Comparison of ENCODE assay signal across 1 mouse cellular context in the genomic region with DNA sequence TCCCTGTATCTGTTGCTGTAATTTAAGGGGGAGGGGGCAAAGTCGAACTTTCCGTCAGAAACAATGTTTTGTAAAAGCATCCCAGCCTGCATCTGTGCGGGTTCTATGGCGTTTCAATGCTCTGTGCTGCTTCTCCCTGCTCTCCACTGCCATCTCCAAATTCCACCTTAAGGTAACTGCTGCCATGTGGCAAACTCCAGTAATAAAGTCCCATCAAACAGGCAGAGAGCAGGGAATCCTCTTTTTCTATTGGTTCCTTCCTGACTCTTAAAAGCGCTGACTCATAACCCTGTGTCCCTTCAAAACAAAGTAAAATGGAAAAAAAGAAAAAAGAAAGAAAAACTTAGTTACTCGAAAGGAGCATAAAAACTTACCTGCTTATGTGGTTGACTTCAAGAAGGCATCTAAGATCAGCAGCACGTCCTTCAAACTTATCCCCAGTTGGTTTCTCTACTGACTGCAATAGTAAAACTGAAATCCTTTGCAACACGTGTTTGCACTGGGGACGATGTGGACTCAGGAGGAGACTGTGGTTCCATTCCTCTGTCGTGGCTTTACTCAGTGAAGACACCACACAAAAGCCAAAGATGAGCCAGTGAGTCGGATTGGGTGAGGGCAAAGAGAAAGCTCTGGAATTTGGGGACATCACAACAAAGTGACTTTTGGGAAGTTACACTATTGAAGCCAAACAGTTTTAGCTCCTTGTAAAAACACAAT.
TF ChIP-seq lines count a peak whose summit lies in the region.

No protein-coding gene starts in this region.

TF ChIP-seq in CH12.LX, 34 proteins besides CTCF, POLR2A, EP300 and RAD21 (continued from another document):
- peak; percentile 77; the same call in 1 of the 2 replicates for TF ChIP-seq MYC (IDR thresholded peaks at IDR 0.05; ENCODE audit: low read depth, low read length)
- no peak for TF ChIP-seq RCOR1 (conservative IDR thresholded peaks at IDR 0.05; ENCODE audit: low read depth, low read length)
- peak; percentile 80 for TF ChIP-seq MAFK (IDR thresholded peaks at IDR 0.05; ENCODE audit: insufficient replicate concordance, low read length)
- TF ChIP-seq SIN3A (IDR thresholded peaks at IDR 0.05; ENCODE audit: low read length): no peak; the same call in 1 of the 2 replicates
- TF ChIP-seq ELF1 (IDR thresholded peaks at IDR 0.05; ENCODE audit: low read depth, low read length): no peak; the same call in 1 of the 2 replicates
- TF ChIP-seq TCF12 (IDR thresholded peaks at IDR 0.05; ENCODE audit: low read depth, low read length): peak; percentile 24; the same call in 1 of the 2 replicates
- no peak for TF ChIP-seq POLR2AphosphoS2 (IDR thresholded peaks at IDR 0.05; ENCODE audit: low read depth, low read length)
- no peak for TF ChIP-seq KAT2A (IDR thresholded peaks at IDR 0.05; ENCODE audit: insufficient replicate concordance, low read length)
- no peak for TF ChIP-seq PAX5 (IDR thresholded peaks at IDR 0.05; ENCODE audit: low read length)
